Mouse (Mus musculus): ENCODE data around the gene Gpr183.

- TF ChIP-seq CTCF (IDR thresholded peaks at IDR 0.05; ENCODE audit: borderline replicate concordance, control insufficient read depth, extremely low read depth, insufficient read depth, low read length, poor library complexity) (no peak), POLR2A (IDR thresholded peaks at IDR 0.05; ENCODE audit: control insufficient read depth, extremely low read depth, insufficient read depth, low read length, poor library complexity) (no peak)
Observed at GRCm38 (mm10) chr14:121931594-121931993, 33.4 kb downstream of the Gpr183 start.

Data from thymus, adult 2 months (tissue).